Mouse (Mus musculus): ENCODE measurements around the gene Hcrtr1. TPM values are rescaled to one million over a fixed set of nuclear protein-coding genes. Genes with fewer than 3 reads are reported as not detected.

The Hcrtr1 gene
- polyA plus RNA-seq, 1 experiment from 2014 or later = not detected

- Histone ChIP-seq H3K27ac (replicated peaks) (no peak overlapping the region), H3K4me1 (peaks cover 13% of the 10 kb centered on the region), H3K4me2 (replicated peaks) (no peak overlapping the region), H3K9ac (no peak overlapping the region), H3K27me3 (no peaks in the 10 kb centered on the region), H3K9me3 (replicated peaks) (no peaks in the 10 kb centered on the region), H3K4me3 (replicated peaks) (no peak overlapping the region), H3K36me3 (peaks cover 52% of the 10 kb centered on the region)
- WGBS = 81% methylated on average over 4 of the region's 4 CpGs
- no peak for ATAC-seq (ENCODE audit: insufficient number of reproducible peaks, low FRiP score, low TSS enrichment, low read depth)
Measured at GRCm38 (mm10) chr4:130120752-130121151, 18.4 kb downstream of the Hcrtr1 start.

- Histone ChIP-seq H3K4me3 (replicated peaks) (no peak overlapping the region), H3K36me3 (peaks cover 23% of the 10 kb centered on the region; the same call in 1 of the 2 replicates), H3K4me2 (replicated peaks) (no peak overlapping the region), H3K9me3 (replicated peaks) (no peaks in the 10 kb centered on the region), H3K27me3 (no peaks in the 10 kb centered on the region), H3K9ac (no peak overlapping the region), H3K4me1 (peaks cover 27% of the 10 kb centered on the region), H3K27ac (replicated peaks) (no peak overlapping the region)
- 96% methylated on average over 1 of the region's 1 CpGs for WGBS
- no peak for ATAC-seq (ENCODE audit: insufficient number of reproducible peaks, low FRiP score, low TSS enrichment, low read depth)
Measured at GRCm38 (mm10) chr4:130112732-130113131, 26.4 kb downstream of the Hcrtr1 start.

GRCm38 (mm10) chr4:130112299-130112698 lies 26.9 kb downstream of the Hcrtr1 start:
- no peaks in the 10 kb centered on the region for H3K9me3 ChIP-seq (replicated peaks)
- H3K9ac ChIP-seq = no peak overlapping the region
- H3K27ac ChIP-seq (replicated peaks) = no peak overlapping the region
- H3K36me3 ChIP-seq = peaks cover 18% of the 10 kb centered on the region; the same call in 1 of the 2 replicates
- no peak overlapping the region for H3K4me3 ChIP-seq (replicated peaks)
- peaks cover 27% of the 10 kb centered on the region for H3K4me1 ChIP-seq
- H3K27me3 ChIP-seq = no peaks in the 10 kb centered on the region
- WGBS = 69% methylated on average over 7 of the region's 7 CpGs
- ATAC-seq (ENCODE audit: insufficient number of reproducible peaks, low FRiP score, low TSS enrichment, low read depth) = no peak
- H3K4me2 ChIP-seq (replicated peaks) = no peak overlapping the region

- ATAC-seq (ENCODE audit: insufficient number of reproducible peaks, low FRiP score, low TSS enrichment, low read depth) = no peak
- 87% methylated on average over 7 of the region's 7 CpGs for WGBS
- Histone ChIP-seq H3K27ac (replicated peaks) (no peak overlapping the region), H3K9me3 (replicated peaks) (no peaks in the 10 kb centered on the region), H3K27me3 (no peaks in the 10 kb centered on the region), H3K4me1 (peaks cover 33% of the 10 kb centered on the region), H3K4me3 (replicated peaks) (no peak overlapping the region), H3K4me2 (replicated peaks) (no peak overlapping the region), H3K9ac (no peak overlapping the region), H3K36me3 (peaks cover 10% of the 10 kb centered on the region; the same call in 1 of the 2 replicates)
Measured at GRCm38 (mm10) chr4:130110091-130110490, 29.1 kb downstream of the Hcrtr1 start.

GRCm38 (mm10) chr4:130109666-130110065 lies 29.5 kb downstream of the Hcrtr1 start:
- Histone ChIP-seq H3K4me2 (replicated peaks) (no peak overlapping the region), H3K27me3 (no peaks in the 10 kb centered on the region), H3K9ac (no peak overlapping the region), H3K4me3 (replicated peaks) (no peak overlapping the region), H3K4me1 (peaks cover 33% of the 10 kb centered on the region), H3K36me3 (peaks cover 10% of the 10 kb centered on the region; the same call in 1 of the 2 replicates), H3K27ac (replicated peaks) (no peak overlapping the region), H3K9me3 (replicated peaks) (no peaks in the 10 kb centered on the region)
- no peak for ATAC-seq (ENCODE audit: insufficient number of reproducible peaks, low FRiP score, low TSS enrichment, low read depth)
- 84% methylated on average over 9 of the region's 9 CpGs for WGBS

GRCm38 (mm10) chr4:130108929-130109328 lies 30.2 kb downstream of the Hcrtr1 start:
- no peaks in the 10 kb centered on the region for H3K27me3 ChIP-seq
- no peaks in the 10 kb centered on the region for H3K9me3 ChIP-seq (replicated peaks)
- H3K4me1 ChIP-seq = peaks cover 33% of the 10 kb centered on the region
- no peak overlapping the region for H3K27ac ChIP-seq (replicated peaks)
- H3K36me3 ChIP-seq = peaks cover 10% of the 10 kb centered on the region; the same call in 1 of the 2 replicates
- H3K9ac ChIP-seq = no peak overlapping the region
- WGBS = 60% methylated on average over 3 of the region's 3 CpGs
- no peak for ATAC-seq (ENCODE audit: insufficient number of reproducible peaks, low FRiP score, low TSS enrichment, low read depth)
- peak overlapping the region; percentile 64; the same call in 1 of the 2 replicates for H3K4me2 ChIP-seq (replicated peaks)
- H3K4me3 ChIP-seq (replicated peaks) = no peak overlapping the region

GRCm38 (mm10) chr4:130107444-130108131 lies 31.6 kb downstream of the Hcrtr1 start:
- under 1% methylated on average over 39 of the region's 39 CpGs for WGBS
- Histone ChIP-seq H3K4me3 (replicated peaks) (peak overlapping the region; percentile 79), H3K27me3 (no peaks in the 10 kb centered on the region), H3K9ac (peak overlapping the region; percentile 71), H3K9me3 (replicated peaks) (no peaks in the 10 kb centered on the region), H3K4me1 (peaks cover 37% of the 10 kb centered on the region), H3K27ac (replicated peaks) (peak overlapping the region; percentile 73; the same call in 1 of the 2 replicates), H3K4me2 (replicated peaks) (peak overlapping the region; percentile 64), H3K36me3 (no peaks in the 10 kb centered on the region)
- peak; percentile 95 for ATAC-seq (ENCODE audit: insufficient number of reproducible peaks, low FRiP score, low TSS enrichment, low read depth)

GRCm38 (mm10) chr4:130107065-130107443 lies 32.1 kb downstream of the Hcrtr1 start:
- 12% methylated on average over 14 of the region's 14 CpGs for WGBS
- Histone ChIP-seq H3K27me3 (no peaks in the 10 kb centered on the region), H3K27ac (replicated peaks) (peak overlapping the region; percentile 40; the same call in 1 of the 2 replicates), H3K9ac (no peak overlapping the region), H3K36me3 (no peaks in the 10 kb centered on the region), H3K4me1 (peaks cover 43% of the 10 kb centered on the region), H3K4me2 (replicated peaks) (peak overlapping the region; percentile 64), H3K4me3 (replicated peaks) (peak overlapping the region; percentile 79), H3K9me3 (replicated peaks) (no peaks in the 10 kb centered on the region)
- no peak for ATAC-seq (ENCODE audit: insufficient number of reproducible peaks, low FRiP score, low TSS enrichment, low read depth)

- Histone ChIP-seq H3K27ac (replicated peaks) (no peak overlapping the region), H3K4me3 (replicated peaks) (no peak overlapping the region), H3K4me2 (replicated peaks) (no peak overlapping the region), H3K9ac (no peak overlapping the region), H3K4me1 (peaks cover 56% of the 10 kb centered on the region), H3K9me3 (replicated peaks) (no peaks in the 10 kb centered on the region), H3K36me3 (no peaks in the 10 kb centered on the region), H3K27me3 (no peaks in the 10 kb centered on the region)
- ATAC-seq (ENCODE audit: insufficient number of reproducible peaks, low FRiP score, low TSS enrichment, low read depth) = no peak
- 74% methylated on average over 4 of the region's 4 CpGs for WGBS
Measured at GRCm38 (mm10) chr4:130104584-130104983, 34.6 kb downstream of the Hcrtr1 start.

- Histone ChIP-seq H3K9ac (no peak overlapping the region), H3K36me3 (peaks cover 4% of the 10 kb centered on the region), H3K4me1 (peaks cover 48% of the 10 kb centered on the region), H3K27me3 (no peaks in the 10 kb centered on the region), H3K4me2 (replicated peaks) (no peak overlapping the region), H3K4me3 (replicated peaks) (no peak overlapping the region), H3K9me3 (replicated peaks) (no peaks in the 10 kb centered on the region), H3K27ac (replicated peaks) (no peak overlapping the region)
- ATAC-seq (ENCODE audit: insufficient number of reproducible peaks, low FRiP score, low TSS enrichment, low read depth) = no peak
- whole genome bisulfite sequencing = 81% methylated on average over 12 of the region's 12 CpGs
Measured at GRCm38 (mm10) chr4:130103632-130104031, 35.5 kb downstream of the Hcrtr1 start.

- Histone ChIP-seq H3K4me1 (peaks cover 41% of the 10 kb centered on the region), H3K27me3 (no peaks in the 10 kb centered on the region), H3K4me3 (replicated peaks) (no peak within 1 kb of the TSS), H3K9ac (no peak within 1 kb of the TSS), H3K4me2 (replicated peaks) (0 out of 2 replicates have a peak within 1 kb of the TSS, but pooled peaks have one; percentile 12), H3K36me3 (peaks cover 16% of the 10 kb centered on the region), H3K27ac (replicated peaks) (peak within 1 kb of the TSS; percentile 83), H3K9me3 (replicated peaks) (no peaks in the 10 kb centered on the region)
- ATAC-seq (ENCODE audit: insufficient number of reproducible peaks, low FRiP score, low TSS enrichment, low read depth) = peak; percentile 16; the same call in 1 of the 2 replicates
- WGBS = 12% methylated on average over 6 of the region's 6 CpGs
Measured at GRCm38 (mm10) chr4:130102111-130102651, 37.0 kb downstream of the Hcrtr1 start, which contains the start of gene Pef1. Pef1 (plus strand) TSS chr4:130102558.

Data from embryonic facial prominence, embryonic 15.5 days (tissue).